Mouse (Mus musculus) CD8-positive naive resting alpha-beta T cell, adult 2 months (primary cell): ENCODE measurements around the gene Crybb3.

Experiments
- DNase-seq, 2 experiments: peaks; one replicate each; pipeline ENCODE4 v3.0.0; 2022; ENCODE audit warnings: low read depth in 2 of 2, low spot score in 2 of 2

Crybb3 gene

DNA sequence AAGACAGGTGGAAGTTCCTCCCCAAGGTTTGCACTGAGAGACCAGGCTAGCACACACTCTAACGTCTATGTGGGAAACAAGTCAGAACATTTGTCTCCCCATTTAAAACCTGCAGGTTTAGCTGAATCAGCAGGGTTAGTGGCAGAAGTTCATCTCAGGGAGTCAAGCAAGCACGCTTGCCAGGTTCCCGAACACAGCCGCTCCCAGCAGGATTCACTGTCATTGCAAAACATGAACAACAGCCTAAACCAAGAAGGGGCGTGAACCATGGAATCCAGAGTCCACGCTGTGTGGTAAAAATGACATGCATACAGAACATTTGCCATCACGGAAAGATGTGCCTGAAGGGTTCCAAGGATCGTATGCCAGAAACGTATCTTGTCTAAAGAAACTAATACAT is 23.7 kb upstream of the Crybb3 start:
- DNase-seq: no peak

- no peak for DNase-seq
Observed at GRCm38 (mm10) chr5:113102455-113102854, 21.1 kb upstream of the Crybb3 start.

- DNase-seq: no peak
Observed at GRCm38 (mm10) chr5:113101457-113101856, 20.1 kb upstream of the Crybb3 start.

- no peak for DNase-seq
Observed at GRCm38 (mm10) chr5:113100422-113100821, 19.0 kb upstream of the Crybb3 start.

DNA sequence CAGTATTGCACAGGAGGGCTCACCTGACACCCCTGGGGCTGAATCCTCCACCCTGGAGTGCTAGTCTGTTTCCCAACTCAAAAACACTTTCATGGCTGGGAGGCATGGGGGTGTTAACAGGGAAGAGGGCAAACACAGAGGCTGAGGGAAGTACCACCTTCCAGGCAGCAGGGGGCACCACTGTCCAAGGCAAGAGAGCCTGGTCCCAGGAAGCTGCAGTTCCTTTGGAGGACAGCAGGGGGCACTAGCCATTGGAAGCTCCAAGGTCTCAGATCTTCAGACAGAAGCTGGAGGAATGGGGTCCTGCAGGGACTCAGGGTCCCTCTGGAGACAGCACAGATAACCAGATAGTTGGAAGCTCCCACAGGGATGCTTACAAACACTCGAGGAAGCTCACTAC is 18.2 kb upstream of the Crybb3 start:
- DNase-seq: peak; percentile 61 to 67

- DNase-seq: no peak
Observed at GRCm38 (mm10) chr5:113097551-113097950, 16.2 kb upstream of the Crybb3 start.

DNA sequence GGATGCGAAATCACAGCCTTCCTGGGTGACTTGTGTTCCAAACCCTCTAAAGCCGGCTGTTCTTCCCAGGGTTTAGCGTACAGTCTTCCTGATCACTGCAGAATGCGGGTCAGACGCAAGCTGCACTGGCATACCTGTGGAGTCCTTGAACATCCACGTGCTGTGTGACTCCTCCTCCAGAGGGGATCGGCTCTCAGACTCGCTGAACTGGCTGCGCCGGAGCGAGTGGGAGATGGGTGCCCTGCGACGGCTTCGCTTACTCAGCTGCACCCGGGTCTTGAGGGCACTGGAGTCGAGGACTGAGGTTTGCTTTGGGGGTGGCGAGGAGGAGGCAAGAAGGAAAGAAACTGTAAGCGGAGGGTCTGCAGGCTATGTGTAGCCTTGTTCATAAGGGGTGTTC is 14.1 kb upstream of the Crybb3 start:
- DNase-seq: no peak

GRCm38 (mm10) chr5:113092406-113092805 is 11.0 kb upstream of the Crybb3 start:
- no peak for DNase-seq

GRCm38 (mm10) chr5:113091162-113091561 is 9.8 kb upstream of the Crybb3 start:
- DNase-seq: peak in 1 of 2 experiments; percentile 22

GRCm38 (mm10) chr5:113090750-113091149 is 9.4 kb upstream of the Crybb3 start:
- peak in 1 of 2 experiments; percentile 8 for DNase-seq

GRCm38 (mm10) chr5:113090077-113090690 is 8.8 kb upstream of the Crybb3 start:
- no peak for DNase-seq

GRCm38 (mm10) chr5:113087465-113087864 is 6.1 kb upstream of the Crybb3 start:
- no peak for DNase-seq

DNA sequence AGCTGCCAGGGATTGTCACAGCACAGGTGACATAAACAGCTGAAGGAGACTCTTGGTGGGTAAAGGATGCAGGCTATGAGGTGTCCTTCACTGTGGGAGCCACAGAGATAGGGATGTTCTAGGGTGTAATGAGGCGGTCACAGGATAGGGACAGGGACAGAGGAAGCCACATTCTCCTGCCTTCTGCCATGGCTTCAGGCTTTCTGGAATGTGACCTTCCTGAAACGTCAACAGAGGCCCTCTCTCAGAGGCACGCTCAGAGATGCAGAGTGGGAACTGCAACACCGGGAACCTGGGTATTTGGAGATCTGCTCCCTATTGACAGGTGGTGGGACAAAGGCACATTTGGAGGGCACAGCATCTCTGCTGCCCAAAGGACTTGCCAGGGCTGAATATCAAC is 5.6 kb upstream of the Crybb3 start:
- no peak for DNase-seq

- no peak for DNase-seq
Observed at GRCm38 (mm10) chr5:113086439-113086838, 5.1 kb upstream of the Crybb3 start.

GRCm38 (mm10) chr5:113085931-113086330 is 4.5 kb upstream of the Crybb3 start:
- no peak for DNase-seq

GRCm38 (mm10) chr5:113084309-113084708 is 2.9 kb upstream of the Crybb3 start:
- no peak for DNase-seq

GRCm38 (mm10) chr5:113082356-113083168 is 1.2 kb upstream of the Crybb3 start:
- no peak for DNase-seq

DNA sequence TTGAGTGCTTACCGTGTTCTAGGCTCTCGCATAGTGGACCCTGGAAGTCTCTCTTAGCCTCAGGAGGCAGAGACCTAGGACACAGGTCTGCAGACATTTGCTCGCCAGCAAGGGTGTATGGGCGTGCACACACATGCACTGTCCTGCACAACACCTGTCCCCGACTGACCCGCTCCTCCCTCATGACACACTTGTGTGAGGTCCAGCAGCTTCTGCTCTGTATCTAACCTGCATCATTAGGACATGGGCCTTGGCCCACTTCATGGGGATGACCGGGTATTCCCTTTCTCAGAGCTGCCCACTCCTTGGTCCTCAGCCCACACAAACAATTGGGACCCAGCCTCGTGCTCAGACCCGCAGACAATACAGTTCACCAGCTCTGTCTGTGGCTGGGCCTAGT is 364 bp downstream of the Crybb3 start:
- no peak for DNase-seq

DNA sequence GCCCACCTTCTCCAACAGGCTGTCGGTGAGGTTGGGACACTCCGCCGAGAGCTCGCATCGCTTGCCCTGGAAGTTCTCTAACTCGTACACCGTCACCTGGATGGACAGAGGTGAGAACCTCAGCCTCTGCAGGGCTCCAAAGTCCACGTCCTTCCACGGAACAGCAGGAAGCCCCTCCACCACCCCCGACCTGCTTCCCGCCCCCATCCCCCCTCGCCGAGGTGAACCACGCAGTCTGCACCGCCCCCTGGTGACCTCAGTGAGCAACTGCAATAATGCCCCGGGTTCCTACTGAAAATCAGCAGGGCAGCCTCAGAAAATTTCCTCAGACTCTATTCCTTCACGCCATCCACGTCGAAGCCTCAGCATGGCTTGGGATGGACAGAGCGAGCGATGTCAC is 1.6 kb downstream of the Crybb3 start:
- no peak for DNase-seq

DNA sequence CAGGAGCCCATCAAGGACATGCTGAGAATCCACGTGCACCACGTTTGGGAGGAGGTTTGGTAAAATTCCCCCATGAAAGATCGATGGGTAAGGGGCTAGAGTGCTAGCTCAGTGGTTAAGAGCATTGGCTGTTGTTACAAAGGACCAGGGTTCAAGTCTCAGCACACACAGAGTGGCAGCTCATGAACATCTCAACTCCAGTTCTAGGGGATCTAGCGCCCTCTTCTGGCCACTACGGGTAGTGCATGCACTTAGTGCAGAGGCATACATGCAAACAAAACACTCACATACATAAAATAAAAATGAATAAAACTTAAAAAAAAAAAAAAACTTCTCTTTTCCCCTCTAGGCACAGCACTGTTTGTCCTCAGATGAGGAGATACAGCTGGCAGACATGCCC is 2.7 kb downstream of the Crybb3 start:
- no peak for DNase-seq

- no peak for DNase-seq
Observed at GRCm38 (mm10) chr5:113070017-113070416, 11.4 kb downstream of the Crybb3 start, which contains the start of gene Crybb2. TSS of gene Crybb2 (minus strand) at chr5:113070117.

GRCm38 (mm10) chr5:113054308-113054707 is 27.1 kb downstream of the Crybb3 start:
- DNase-seq: peak; percentile 58 to 64
